Mouse (Mus musculus): ENCODE results near the gene Tecr.

The Tecr gene

GRCm38 (mm10) chr8:83535736-83536135 lies 72.0 kb downstream of the Tecr start, which contains the start of gene Olfr370:
Olfr370 (plus strand) TSS chr8:83535780.
- DNase-seq, result no peak

DNA sequence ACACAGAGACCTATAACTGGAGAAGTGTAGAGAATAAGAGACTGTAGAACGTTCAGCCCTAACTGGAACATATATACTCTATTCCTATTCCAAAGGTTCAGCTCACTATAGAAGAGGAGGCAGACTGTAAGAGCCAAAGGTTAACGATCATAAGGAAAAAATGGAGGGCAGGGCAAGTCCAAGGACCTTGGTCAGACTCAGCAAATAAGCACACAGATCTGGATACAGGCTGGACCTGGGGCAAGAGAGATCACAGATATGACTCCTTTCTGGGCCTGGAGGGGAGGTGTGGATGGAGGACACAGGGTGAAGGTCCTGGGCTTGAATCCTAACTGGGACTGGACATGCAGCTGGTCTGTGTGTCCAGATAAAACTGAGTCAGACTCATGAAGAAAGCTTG lies 73.0 kb downstream of the Tecr start:
- DNase-seq, result no peak
